Mouse (Mus musculus) gastrocnemius, adult 8-10 months (tissue): ENCODE data around the gene Dusp8. TPM values are rescaled to one million over a fixed set of nuclear protein-coding genes. Genes with fewer than 3 reads are reported as not detected.

Experiments
- DNase-seq, 2 experiments: peaks; one replicate each; pipeline ENCODE4 v3.0.0; 2022; ENCODE audit warnings: low spot score in 2 of 2
- total RNA-seq, 4 experiments: library from RNA; stranded (reverse); gene quantifications; 2 replicates each; pipeline ENCODE4 v1.2.4; 2022

The Dusp8 gene
- total RNA-seq, 4 experiments from 2014 or later = 20.5 to 33.4 (median 27.6) TPM

GRCm38 (mm10) chr7:142086159-142086905 lies 9.3 kb downstream of the Dusp8 start:
- DNase-seq = no peak

- DNase-seq = peak; percentile 75 to 86
These were observed 10.8 kb downstream of the Dusp8 start for GRCm38 (mm10) chr7:142084820-142085219.

GRCm38 (mm10) chr7:142084395-142084794 lies 11.2 kb downstream of the Dusp8 start:
- no peak for DNase-seq

GRCm38 (mm10) chr7:142083588-142084317 lies 11.9 kb downstream of the Dusp8 start:
- DNase-seq = peak; percentile 48 to 62

GRCm38 (mm10) chr7:142082607-142083006 lies 13.0 kb downstream of the Dusp8 start:
- DNase-seq = no peak

GRCm38 (mm10) chr7:142082179-142082578 lies 13.5 kb downstream of the Dusp8 start:
- no peak for DNase-seq

- DNase-seq = no peak
These were observed 13.9 kb downstream of the Dusp8 start for GRCm38 (mm10) chr7:142081736-142082135.

- DNase-seq = no peak
These were observed 14.8 kb downstream of the Dusp8 start for GRCm38 (mm10) chr7:142080876-142081275.

- no peak for DNase-seq
These were observed 16.3 kb downstream of the Dusp8 start for GRCm38 (mm10) chr7:142079365-142079764.

GRCm38 (mm10) chr7:142077138-142077537 lies 18.5 kb downstream of the Dusp8 start:
- no peak for DNase-seq

GRCm38 (mm10) chr7:142074146-142074886 lies 21.3 kb downstream of the Dusp8 start:
- DNase-seq = peak in 1 of 2 experiments; percentile 65

- DNase-seq = no peak
These were observed 23.9 kb downstream of the Dusp8 start for GRCm38 (mm10) chr7:142071717-142072116.

- no peak for DNase-seq
These were observed 24.4 kb downstream of the Dusp8 start for GRCm38 (mm10) chr7:142071212-142071578.

GRCm38 (mm10) chr7:142070458-142071211 lies 25.0 kb downstream of the Dusp8 start:
- peak; percentile 44 to 65 for DNase-seq

- no peak for DNase-seq
These were observed 27.2 kb downstream of the Dusp8 start for GRCm38 (mm10) chr7:142068429-142068828.

- peak; percentile 79 to 83 for DNase-seq
These were observed 34.6 kb downstream of the Dusp8 start, which contains the start of gene Mob2 for GRCm38 (mm10) chr7:142060931-142061565. TSS of gene Mob2 (minus strand) at chr7:142061065.

GRCm38 (mm10) chr7:142060185-142060930 lies 35.3 kb downstream of the Dusp8 start:
- no peak for DNase-seq

- no peak for DNase-seq
These were observed 36.6 kb downstream of the Dusp8 start for GRCm38 (mm10) chr7:142059024-142059423.

GRCm38 (mm10) chr7:142057121-142057520 lies 38.5 kb downstream of the Dusp8 start:
- no peak for DNase-seq

- DNase-seq = no peak
These were observed 39.0 kb downstream of the Dusp8 start for GRCm38 (mm10) chr7:142056601-142057061.
